Mouse (Mus musculus): ENCODE results near the gene Tmem270. TPM values are rescaled to one million over a fixed set of nuclear protein-coding genes. Genes with fewer than 3 reads are reported as not detected.
"Not testable (repeated sequence)": the region's sequence is repeated elsewhere in the genome, so short reads cannot be mapped to it uniquely, and the experiment has no call there.

The Tmem270 gene
- not detected for total RNA-seq (2022)

DNA sequence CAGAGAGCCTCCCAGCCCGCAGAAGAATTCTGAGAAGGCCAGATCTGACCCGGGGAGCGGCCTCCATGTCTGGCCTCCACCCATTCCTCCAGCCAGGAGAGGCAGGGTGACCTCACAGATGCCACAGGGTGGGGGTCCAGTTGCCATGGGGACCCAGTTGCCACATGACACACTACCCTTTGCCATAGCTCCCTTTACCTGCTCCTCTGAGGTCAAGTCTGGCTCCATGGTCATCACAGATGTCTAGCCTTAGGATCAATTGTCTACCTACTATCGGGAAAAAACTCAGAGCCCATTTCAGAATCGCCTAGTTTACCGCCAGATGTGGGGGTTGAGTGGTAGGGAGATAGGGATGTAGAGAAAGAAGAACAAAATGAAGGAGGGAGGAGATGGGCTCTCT is at the start of gene Tmem270:
Tmem270 (minus strand) TSS at position 101 of the 400 bp plus-strand sequence.
- DNase-seq (ENCODE audit: low spot score in 2 of 2), result no peak

DNA sequence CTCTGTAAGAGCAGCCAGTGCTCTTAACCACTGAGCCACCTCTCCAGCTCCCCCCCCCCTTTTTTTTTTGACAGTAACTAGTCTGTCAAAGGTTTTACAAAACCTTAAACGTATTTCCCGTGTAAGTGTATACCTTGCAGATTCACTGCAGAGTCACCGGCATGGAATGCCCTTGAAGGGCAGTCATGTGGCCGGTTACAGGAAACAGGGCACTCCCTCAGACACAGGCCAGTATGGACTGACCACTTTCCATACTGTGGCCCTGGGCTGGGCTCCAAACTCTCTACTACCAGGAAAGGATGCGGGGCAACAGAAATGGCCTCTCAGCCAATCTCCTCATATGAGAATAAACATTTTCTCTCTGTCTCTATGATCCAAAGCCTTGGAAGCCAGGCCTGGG is 49.0 kb upstream of the Tmem270 start:
- no peak for DNase-seq (ENCODE audit: low spot score in 2 of 2)

DNA sequence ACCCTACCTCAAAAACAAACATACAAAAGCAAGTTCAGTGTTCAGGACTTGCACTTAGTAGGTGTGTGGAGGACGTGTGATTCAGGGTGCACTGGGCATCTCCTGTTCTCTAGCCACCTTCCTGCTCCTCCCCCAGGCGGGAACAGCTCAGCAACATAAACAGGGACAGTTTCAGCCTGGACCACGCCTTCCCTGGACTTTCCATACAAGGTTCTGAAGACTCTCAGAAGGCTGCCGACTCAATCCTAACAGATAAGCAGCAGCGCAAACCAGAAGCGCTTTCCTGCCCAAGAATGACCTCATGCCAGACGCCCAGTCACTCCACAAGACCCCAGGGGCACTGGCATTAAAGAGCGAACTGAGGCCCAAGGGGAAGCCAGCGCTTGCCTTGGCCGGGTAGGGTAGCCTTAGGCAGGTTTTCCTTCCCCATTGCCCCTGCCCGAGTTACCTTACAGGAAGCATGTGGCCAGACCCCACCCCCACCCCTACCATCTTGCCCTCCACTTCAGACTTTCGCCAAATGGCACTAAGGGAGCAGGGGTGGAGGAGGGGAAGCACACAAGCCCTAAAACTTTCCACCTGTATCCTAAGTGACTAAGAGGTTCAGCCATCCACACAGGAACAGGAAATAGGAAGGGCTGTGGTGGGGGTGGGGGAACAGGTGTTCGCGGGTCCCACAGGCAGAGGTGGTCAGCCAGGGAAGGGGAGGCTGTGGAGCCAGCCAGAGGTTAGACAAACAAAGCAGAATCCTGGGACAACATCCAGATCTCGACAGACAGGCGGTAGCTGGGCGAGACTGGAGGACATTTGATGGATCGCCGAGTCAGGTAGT is 44.7 kb upstream of the Tmem270 start:
- DNase-seq (ENCODE audit: low spot score in 2 of 2), result no peak

DNA sequence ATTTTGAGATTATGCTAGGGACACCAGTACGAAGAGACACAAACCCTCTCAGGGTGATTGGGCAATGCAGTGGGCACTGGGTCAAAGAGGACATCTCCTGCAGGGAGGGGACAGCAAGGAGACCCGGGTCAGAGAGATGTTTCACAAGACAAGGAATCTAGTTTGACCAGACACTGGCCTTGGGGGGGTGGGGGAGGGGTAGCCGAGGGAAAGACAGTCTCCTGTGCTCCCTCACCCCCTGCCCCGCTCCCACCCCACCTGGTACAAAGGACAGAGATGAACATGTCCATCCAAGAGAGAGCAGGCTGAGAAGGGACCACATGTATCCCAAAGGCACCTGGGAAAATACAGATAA is 41.5 kb upstream of the Tmem270 start:
- no peak for DNase-seq (ENCODE audit: low spot score in 2 of 2)

GRCm38 (mm10) chr5:134947420-134948084 is 41.0 kb upstream of the Tmem270 start:
- DNase-seq (ENCODE audit: low spot score in 2 of 2), result no peak

GRCm38 (mm10) chr5:134946857-134947255 is 40.3 kb upstream of the Tmem270 start, which contains the start of gene Cldn4:
Gene Cldn4, minus strand, starts transcription at chr5:134946934.
- DNase-seq (ENCODE audit: low spot score in 2 of 2), result no peak

- DNase-seq (ENCODE audit: low spot score in 2 of 2), result no peak
These were observed 39.7 kb upstream of the Tmem270 start for GRCm38 (mm10) chr5:134946063-134946856.

GRCm38 (mm10) chr5:134945266-134945959 is 38.9 kb upstream of the Tmem270 start:
- DNase-seq (ENCODE audit: low spot score in 2 of 2), result no peak

DNA sequence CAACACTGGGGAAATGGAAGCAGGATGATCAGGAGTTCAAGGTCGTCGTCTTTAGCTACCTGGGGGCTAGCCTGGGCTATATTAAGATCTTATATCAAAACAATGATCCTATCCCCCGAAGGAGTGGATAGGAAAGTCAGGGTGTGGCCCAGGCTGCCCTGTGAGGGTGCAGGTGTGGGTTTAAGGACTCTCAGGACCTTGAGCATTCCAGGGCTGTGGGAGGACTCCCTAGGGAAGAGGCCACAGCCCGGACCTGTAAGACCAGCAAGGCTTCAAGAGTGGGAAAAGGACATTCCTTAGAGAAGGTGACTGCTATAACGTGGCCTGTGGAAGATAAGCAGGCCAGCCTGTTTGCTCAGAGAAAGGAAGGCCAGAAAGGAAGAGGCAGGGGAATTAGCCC is 37.6 kb upstream of the Tmem270 start:
- DNase-seq (ENCODE audit: low spot score in 2 of 2), result no peak

- DNase-seq (ENCODE audit: low spot score in 2 of 2), result no peak
These were observed 36.2 kb upstream of the Tmem270 start for GRCm38 (mm10) chr5:134942740-134943139.

DNA sequence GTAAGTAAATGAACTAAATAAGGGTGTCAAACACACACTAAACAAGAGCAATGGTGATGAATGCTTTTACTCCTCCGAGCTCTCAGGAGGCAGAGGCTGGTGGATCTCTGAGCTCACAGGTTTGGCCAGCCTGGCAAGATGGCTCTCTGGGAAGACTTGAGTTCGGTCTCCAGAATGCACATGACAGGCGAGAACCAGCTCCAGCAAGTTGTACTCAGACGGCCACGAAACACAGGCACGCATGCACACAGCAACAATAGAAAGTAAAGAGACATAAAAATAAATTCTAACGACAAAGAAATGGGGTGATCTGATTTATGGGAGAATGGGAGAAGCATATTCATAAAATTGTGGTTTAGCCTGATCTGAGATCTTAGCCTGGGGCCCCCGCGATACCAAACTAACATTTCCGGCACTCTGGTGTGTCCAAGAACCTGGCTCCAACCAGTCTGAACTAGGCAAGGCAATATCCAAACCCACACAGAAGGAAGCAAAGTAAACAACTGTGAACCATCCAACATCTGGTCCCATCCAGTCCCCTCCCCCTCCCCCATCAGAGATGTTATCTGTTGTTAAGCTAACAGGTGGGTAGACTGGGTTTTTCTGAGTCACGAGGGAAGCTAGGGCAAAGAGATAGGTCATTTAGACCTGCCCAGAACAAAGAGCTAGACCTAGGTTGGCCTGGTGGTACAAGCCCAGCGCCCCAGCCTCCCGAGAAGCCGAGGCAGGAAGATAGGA is 35.1 kb upstream of the Tmem270 start:
- no peak for DNase-seq (ENCODE audit: low spot score in 2 of 2)

- DNase-seq (ENCODE audit: low spot score in 2 of 2), result not testable (repeated sequence)
These were observed 33.0 kb upstream of the Tmem270 start for GRCm38 (mm10) chr5:134939554-134939953.

DNA sequence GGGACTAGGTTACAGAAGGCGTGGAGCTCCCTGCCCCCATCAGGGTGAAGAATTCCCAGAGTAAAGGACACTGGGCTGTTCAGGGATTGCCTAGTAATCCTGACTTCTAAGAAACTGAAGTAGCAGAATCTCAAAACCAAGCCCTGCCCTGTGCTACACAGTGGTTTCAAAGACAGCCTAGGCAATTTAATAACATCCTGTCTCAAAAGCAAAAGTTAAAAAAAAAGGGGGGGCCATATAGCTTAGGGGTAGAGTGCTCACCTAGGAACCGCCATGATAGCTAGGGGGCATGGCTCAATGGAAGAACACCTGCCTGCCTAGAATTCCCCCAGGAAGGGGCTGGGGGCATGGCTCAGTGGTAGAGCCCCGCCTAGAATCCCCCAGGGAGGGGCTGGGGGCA is 32.5 kb upstream of the Tmem270 start:
- no peak for DNase-seq (ENCODE audit: low spot score in 2 of 2)

GRCm38 (mm10) chr5:134936626-134937185 is 30.2 kb upstream of the Tmem270 start:
- no peak for DNase-seq (ENCODE audit: low spot score in 2 of 2)

GRCm38 (mm10) chr5:134936051-134936450 is 29.5 kb upstream of the Tmem270 start:
- no peak for DNase-seq (ENCODE audit: low spot score in 2 of 2)

GRCm38 (mm10) chr5:134934666-134935065 is 28.1 kb upstream of the Tmem270 start:
- no peak for DNase-seq (ENCODE audit: low spot score in 2 of 2)

- DNase-seq (ENCODE audit: low spot score in 2 of 2), result not testable (repeated sequence)
These were observed 27.2 kb upstream of the Tmem270 start for GRCm38 (mm10) chr5:134933686-134934085.

DNA sequence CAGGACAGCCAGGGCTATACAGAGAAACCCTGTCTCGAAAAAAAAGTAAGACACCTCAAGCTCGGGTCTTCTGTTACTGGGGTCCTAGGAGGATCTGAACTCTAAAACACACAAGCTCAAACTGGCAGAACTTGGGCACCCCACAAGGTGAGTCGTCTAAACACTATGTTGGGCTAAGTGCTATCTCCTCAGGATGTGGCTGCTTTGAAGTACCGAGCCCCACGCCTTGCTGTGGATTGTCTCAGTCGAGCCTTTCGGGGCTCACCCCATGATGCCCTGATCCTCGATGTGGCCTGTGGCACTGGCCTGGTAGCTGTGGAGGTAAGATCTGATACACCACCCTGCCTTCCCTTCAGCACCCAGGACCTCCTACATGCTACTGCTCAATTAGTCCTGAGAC is 26.7 kb upstream of the Tmem270 start:
- no peak for DNase-seq (ENCODE audit: low spot score in 2 of 2)

DNA sequence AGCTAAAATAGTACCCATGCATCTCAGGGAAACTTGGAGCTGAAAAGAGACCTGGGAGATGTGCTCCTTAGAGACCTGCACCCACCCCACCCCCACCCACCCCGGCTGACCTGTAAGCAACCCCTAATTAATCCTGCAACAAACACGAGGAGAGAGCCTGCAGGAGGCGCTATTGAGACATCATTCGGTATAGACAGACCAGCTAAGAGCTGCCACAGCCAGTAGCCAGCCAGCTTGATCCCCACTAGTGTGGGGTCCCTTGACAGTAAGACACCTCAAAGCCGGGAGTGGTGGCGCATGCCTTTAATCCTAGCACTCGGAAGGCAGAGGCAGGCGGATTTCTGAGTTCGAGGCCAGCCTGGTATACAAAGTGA is 26.4 kb upstream of the Tmem270 start:
- no peak for DNase-seq (ENCODE audit: low spot score in 2 of 2)

DNA sequence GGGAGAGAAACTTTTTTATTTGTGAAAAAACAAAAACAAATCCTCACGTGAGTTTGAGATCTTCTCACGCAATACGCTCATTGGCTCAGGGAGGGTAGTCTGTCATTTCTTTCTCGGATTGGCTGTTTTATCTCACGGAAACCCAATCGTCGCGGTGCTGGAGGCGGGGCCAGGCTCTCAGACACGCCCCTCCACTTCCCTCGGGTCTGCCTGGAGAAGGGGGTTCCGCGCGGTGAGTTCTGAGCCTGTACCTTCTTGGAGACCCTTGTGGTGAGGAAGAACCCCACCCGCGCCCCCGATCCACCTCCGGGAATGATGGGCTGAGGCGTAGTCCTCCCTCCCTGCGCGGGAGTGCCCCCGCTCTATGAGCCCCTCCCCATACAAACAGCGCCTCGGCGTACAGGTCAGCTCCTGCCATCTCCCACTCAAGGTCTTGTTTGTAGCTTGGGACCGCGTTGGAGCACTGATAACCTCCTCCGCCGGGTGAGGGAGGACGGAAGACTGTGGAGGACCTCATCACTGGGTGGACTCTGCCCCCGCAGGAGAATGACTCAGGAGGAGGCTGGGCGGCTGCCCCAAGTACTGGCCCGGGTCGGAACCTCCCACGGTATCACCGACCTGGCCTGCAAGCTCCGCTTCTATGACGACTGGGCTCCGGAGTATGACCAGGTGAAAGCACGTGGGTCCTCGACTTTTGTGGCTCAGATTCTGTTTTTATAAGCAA is 25.8 kb upstream of the Tmem270 start, which contains the start of gene Mettl27:
Mettl27 (plus strand) TSS at position 190 of the 724 bp plus-strand sequence.
- DNase-seq (ENCODE audit: low spot score in 2 of 2), result peak; percentile 52 to 78
